Mouse (Mus musculus) G1E (cell line): ENCODE measurements around the gene Myzap.

Experiments
- CTCF ChIP-seq: IDR thresholded peaks from 2 replicates; pipeline ENCODE4 v1.5.1; 2012; ENCODE audit warnings: low read depth, low read length, inconsistent platforms, mixed read lengths
- GATA1 ChIP-seq: IDR thresholded peaks from 2 replicates; pipeline ENCODE4 v1.6.1; 2012; ENCODE audit warnings: borderline replicate concordance, low read length, inconsistent platforms, mixed read lengths
- GATA2 ChIP-seq: IDR thresholded peaks from 2 replicates; pipeline ENCODE4 v1.6.1; 2012; ENCODE audit warnings: low read depth, low read length, inconsistent platforms, borderline replicate concordance
- POLR2AphosphoS5 ChIP-seq: IDR thresholded peaks from 2 replicates; pipeline ENCODE4 v1.6.1; 2012; ENCODE audit warnings: low read depth, low read length, inconsistent platforms; ENCODE audit not compliant: insufficient replicate concordance
- TAL1 ChIP-seq: conservative IDR thresholded peaks from 2 replicates; pipeline ENCODE4 v1.6.1; 2012; ENCODE audit warnings: low read depth, low read length, inconsistent platforms, mixed read lengths

DNA sequence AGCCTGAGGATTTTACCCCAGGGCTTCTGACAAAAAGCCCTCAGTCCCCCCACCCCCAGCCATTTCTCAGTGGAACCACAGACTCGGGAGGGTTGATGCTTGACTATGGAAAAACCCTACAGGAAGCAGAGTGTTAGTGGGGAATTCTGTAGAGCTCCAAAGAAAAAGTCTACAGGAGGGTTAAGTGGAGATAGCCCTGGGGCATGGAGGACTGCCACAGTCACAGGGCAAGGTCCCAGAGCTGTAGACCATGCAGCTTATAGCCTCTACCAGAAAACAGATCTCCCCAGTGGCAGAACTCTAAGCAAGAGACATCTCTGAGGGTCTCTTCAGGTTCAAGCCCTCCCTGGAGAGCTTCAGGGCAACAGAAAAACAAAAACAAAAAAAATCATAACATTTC lies 43.5 kb upstream of the Myzap start:
- TF ChIP-seq CTCF (no peak), POLR2AphosphoS5 (no peak), GATA1 (no peak), TAL1 (no peak), GATA2 (no peak)
